15 mouse cellular contexts compared by ENCODE assay signal in genomic region chr2:103466984-103467588, GRCm38 (mm10). TPM values are rescaled to one million over a fixed set of nuclear protein-coding genes. Genes with fewer than 3 reads are reported as not detected.
DNase-seq lines count a peak whose midpoint lies in the region; ATAC-seq and TF ChIP-seq lines count a peak whose summit lies in the region.
"Had no signal": no experiment of that assay in that cellular context is flagged by ENCODE, and none has a peak within 500 bp of the region (broad histone marks: within the 10 kb centered on the region; RNA-seq: fewer than 3 reads in every experiment).

No protein-coding gene starts in this region.

- DNase-seq in left cerebral cortex, postnatal 4 days = peak; percentile 47
- DNase-seq in left cerebral cortex, postnatal 25 days (ENCODE audit: low spot score in 2 of 2) = no peak
- DNase-seq in cerebellum, adult 9-10 months = peak; percentile 81
- peak; percentile 74 to 85 for DNase-seq in kidney, postnatal 36 days
- DNase-seq in gastrocnemius, postnatal 25 days = no peak
- DNase-seq: heart, adult 11 months; thymus, postnatal 4 days had no signal

- peak overlapping the region; percentile 11; the same call in 1 of the 2 replicates for H3K27ac ChIP-seq in small intestine, adult 2 months (ENCODE audit: insufficient read depth, low read depth, low read length)
- H3K27ac ChIP-seq in hindbrain, embryonic 12.5 days = no peak overlapping the region
- H3K27ac ChIP-seq: forebrain, embryonic 15.5 days; layer of hippocampus, adult 2 months had no signal

- no peak for TF ChIP-seq POLR2A in small intestine, adult 2 months (IDR thresholded peaks at IDR 0.05; ENCODE audit: low read depth, low read length)

- no peak for ATAC-seq in erythroid progenitor cell, adult 5-6 weeks (replicated peaks; ENCODE audit: low FRiP score, poor library complexity, severe bottlenecking)
- ATAC-seq in hindbrain, embryonic 12.5 days (ENCODE audit: low FRiP score) = no peak
- ATAC-seq: forebrain, embryonic 15.5 days had no signal

- H3K4me2 ChIP-seq in hindbrain, embryonic 12.5 days (replicated peaks) = no peak overlapping the region
- H3K4me2 ChIP-seq: forebrain, embryonic 15.5 days had no signal

- intact Hi-C loops in left cerebral cortex, postnatal 4 days (cut with DNase I) = loop anchor here (10.0 kb wide), 1 partner anchor 278 kb away; no protein-coding TSS in a partner anchor
- intact Hi-C loops in left cerebral cortex, postnatal 25 days (cut with DNase I) = no loop called here

- H3K4me1 ChIP-seq in small intestine, adult 2 months (ENCODE audit: control insufficient read depth, insufficient read depth, insufficient read length, low read length) = peaks cover 16% of the 10 kb centered on the region; the same call in 1 of the 2 replicates
- H3K4me1 ChIP-seq in hindbrain, embryonic 12.5 days = no peaks in the 10 kb centered on the region

- WGBS in small intestine, adult 2 months = 27% methylated on average over 10 of the region's 10 CpGs
- WGBS in hindbrain, embryonic 12.5 days = 90% methylated on average over 10 of the region's 10 CpGs

- TF ChIP-seq CTCF in small intestine, adult 2 months (IDR thresholded peaks at IDR 0.05; ENCODE audit: extremely low read depth, insufficient read length, insufficient replicate concordance, low read depth, low read length) = no peak

- H3K4me3 ChIP-seq in small intestine, adult 2 months (ENCODE audit: low read depth, low read length) = no peak overlapping the region
- no peak overlapping the region for H3K4me3 ChIP-seq in hindbrain, embryonic 12.5 days
- H3K4me3 ChIP-seq: forebrain, embryonic 15.5 days; layer of hippocampus, adult 2 months had no signal

- no peaks in the 10 kb centered on the region for H3K27me3 ChIP-seq in small intestine, adult 2 months (ENCODE audit: control insufficient read depth, insufficient read depth, low read length)
- H3K27me3 ChIP-seq in hindbrain, embryonic 12.5 days = no peaks in the 10 kb centered on the region
- H3K27me3 ChIP-seq: forebrain, embryonic 15.5 days had no signal

- no peak overlapping the region for H3K9ac ChIP-seq in hindbrain, embryonic 12.5 days
- H3K9ac ChIP-seq: forebrain, embryonic 15.5 days had no signal

- peaks cover 51% of the 10 kb centered on the region for H3K36me3 ChIP-seq in small intestine, adult 2 months (ENCODE audit: control insufficient read depth, insufficient read depth, low read length)
- peaks cover 75% of the 10 kb centered on the region for H3K36me3 ChIP-seq in hindbrain, embryonic 12.5 days

- no peaks in the 10 kb centered on the region for H3K9me3 ChIP-seq in hindbrain, embryonic 12.5 days (replicated peaks)
- H3K9me3 ChIP-seq: forebrain, embryonic 15.5 days had no signal

RNA-seq across cellular contexts. Expression of gene Cat, which starts 17.9 kb away (rescaled TPM):
- 10 to 100 TPM; 80.5 to 83.4 TPM for total RNA-seq in left cerebral cortex, postnatal 4 days (2021)
- total RNA-seq in left cerebral cortex, postnatal 25 days (2021) = 10 to 100 TPM; 42.4 to 45.3 TPM
- polyA plus RNA-seq in small intestine, adult 2 months (2012; rRNA removed) = 55.8 and 113 TPM in 2 replicates
- total RNA-seq in gastrocnemius, postnatal 25 days (2021) = 100 to 1,000 TPM in 1 of 2 experiments, 10 to 100 TPM in 1; 72.8 to 119 TPM
- 137 and 155 TPM in 2 replicates for total RNA-seq in erythroid progenitor cell, adult 5-6 weeks (2015; ENCODE audit: low replicate concordance)
- total RNA-seq in erythroid progenitor cell, adult 5-6 weeks (2017; ENCODE audit: low replicate concordance) = 40.8 and 55.7 TPM in 2 replicates
- 91.6 and 107 TPM in 2 replicates for polyA plus RNA-seq in hindbrain, embryonic 12.5 days (2016; fragmentation: Nextera tagmentation; extraction: Ambion mirVana)

RNA-seq across cellular contexts. Expression of gene Elf5, which starts 55.6 kb away (rescaled TPM):
- total RNA-seq in left cerebral cortex, postnatal 4 days (2021) = under 1 TPM; 0.24 to 0.50 TPM
- total RNA-seq in left cerebral cortex, postnatal 25 days (2021) = 1 to 10 TPM; 1.1 TPM
- 0.05 TPM in 1 of 2 replicates, not detected in the other for polyA plus RNA-seq in small intestine, adult 2 months (2012; rRNA removed)
- not detected for total RNA-seq in gastrocnemius, postnatal 25 days (2021)
- total RNA-seq in erythroid progenitor cell, adult 5-6 weeks (2015; ENCODE audit: low replicate concordance) = not detected in 2 replicates
- not detected in 2 replicates for total RNA-seq in erythroid progenitor cell, adult 5-6 weeks (2017; ENCODE audit: low replicate concordance)
- polyA plus RNA-seq in hindbrain, embryonic 12.5 days (2016; fragmentation: Nextera tagmentation; extraction: Ambion mirVana) = not detected in 2 replicates
- total RNA-seq: hematopoietic stem cell, adult 5-6 weeks; neutrophil, adult 5-6 weeks had no signal
- polyA plus RNA-seq: forebrain, embryonic 15.5 days; midbrain, postnatal 0 days had no signal

Comparison
In these comparisons a context has a peak if more than half of its experiments do, and no peak if none do; other contexts are left out.
1. DNase-seq: peak in left cerebral cortex, postnatal 4 days (single experiment), cerebellum, adult 9-10 months (single experiment) and kidney, postnatal 36 days (2 of 2); none in left cerebral cortex, postnatal 25 days (0 of 2) and gastrocnemius, postnatal 25 days (single experiment).